Mouse (Mus musculus): ENCODE measurements around the gene Tcea3. TPM values are rescaled to one million over a fixed set of nuclear protein-coding genes. Genes with fewer than 3 reads are reported as not detected.

Gene Tcea3
- total RNA-seq, 2 experiments from 2014 or later: 379 to 395 TPM

DNA sequence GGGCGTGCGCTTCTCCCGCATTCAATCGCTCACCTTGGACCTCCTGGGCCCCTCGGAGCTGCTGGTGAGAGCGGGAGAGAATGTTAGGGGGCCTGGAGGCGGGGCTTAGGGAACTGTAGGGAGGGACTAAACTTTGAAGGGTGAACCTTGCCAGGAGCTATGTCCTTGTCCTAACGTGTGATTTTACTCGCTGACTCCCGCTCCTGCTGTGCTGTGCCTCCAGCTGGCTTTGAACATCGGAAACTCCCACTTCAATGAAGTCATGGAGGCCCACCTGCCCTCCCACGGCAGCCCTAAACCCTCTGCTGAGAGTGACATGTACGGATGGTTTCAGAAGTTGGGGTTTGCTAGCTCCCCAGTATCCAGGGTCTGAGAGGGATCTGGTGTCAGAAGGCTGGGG, 8.9 kb upstream of the Tcea3 start:
- DNase-seq (ENCODE audit: low spot score): no peak

DNA sequence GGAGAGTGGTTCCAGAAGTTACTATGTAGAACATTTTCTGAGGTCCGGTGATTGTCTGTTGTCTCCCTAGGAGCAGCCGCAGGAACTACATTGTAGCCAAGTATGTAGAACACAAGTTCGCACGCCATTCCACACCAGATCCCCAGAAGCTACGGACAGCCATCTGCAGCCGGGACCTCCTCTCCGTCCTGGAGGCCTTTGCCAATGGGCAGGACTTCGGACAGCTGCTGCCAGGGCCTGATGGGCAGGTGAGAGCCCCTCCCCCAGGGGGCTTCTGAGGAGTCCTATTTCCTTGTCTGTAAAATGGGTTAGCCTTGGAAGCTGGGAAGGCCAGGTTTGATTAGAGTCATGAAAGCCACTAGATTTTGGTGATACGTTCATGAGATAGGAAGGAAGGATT, 8.4 kb upstream of the Tcea3 start:
- DNase-seq (ENCODE audit: low spot score): no peak

DNA sequence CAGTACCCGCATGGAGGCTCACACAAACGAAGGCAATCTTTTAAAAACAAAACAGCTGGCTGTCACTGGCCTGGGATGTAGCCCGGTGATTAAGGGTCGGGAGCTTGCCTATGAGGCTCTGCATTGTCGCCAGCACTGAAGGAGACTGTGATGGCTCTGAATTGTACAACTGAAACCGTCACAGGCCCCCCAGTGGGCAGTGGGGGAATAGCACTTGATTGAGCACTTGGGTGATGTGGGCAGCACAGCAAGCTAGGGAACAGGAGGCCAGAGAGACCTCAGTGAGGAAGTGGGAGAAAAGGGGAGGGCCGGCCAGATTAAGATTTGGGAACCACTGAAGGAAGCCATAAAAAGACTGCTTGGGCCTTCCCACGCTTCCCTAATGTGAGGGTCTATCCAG, 7.9 kb upstream of the Tcea3 start:
- DNase-seq (ENCODE audit: low spot score): peak; percentile 88

DNA sequence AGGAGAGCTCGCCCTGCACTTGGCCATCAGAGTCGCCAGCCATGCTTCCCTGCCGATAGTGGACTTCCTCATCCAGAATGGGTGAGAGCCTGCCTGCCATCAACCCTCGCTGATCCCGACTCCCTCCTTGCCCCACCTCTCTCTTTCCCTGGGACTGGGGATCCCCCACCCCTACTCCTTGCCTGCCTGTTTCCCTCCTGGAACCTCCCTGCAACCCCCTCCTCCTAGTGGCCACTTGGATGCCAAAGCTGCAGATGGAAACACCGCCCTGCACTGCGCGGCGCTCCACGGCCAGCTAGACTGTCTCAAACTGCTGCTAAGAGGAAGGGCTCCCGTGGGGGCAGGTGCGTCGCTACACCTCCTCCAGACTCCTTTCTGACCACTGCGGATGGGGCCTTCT, 7.4 kb upstream of the Tcea3 start:
- no peak for DNase-seq (ENCODE audit: low spot score)

DNA sequence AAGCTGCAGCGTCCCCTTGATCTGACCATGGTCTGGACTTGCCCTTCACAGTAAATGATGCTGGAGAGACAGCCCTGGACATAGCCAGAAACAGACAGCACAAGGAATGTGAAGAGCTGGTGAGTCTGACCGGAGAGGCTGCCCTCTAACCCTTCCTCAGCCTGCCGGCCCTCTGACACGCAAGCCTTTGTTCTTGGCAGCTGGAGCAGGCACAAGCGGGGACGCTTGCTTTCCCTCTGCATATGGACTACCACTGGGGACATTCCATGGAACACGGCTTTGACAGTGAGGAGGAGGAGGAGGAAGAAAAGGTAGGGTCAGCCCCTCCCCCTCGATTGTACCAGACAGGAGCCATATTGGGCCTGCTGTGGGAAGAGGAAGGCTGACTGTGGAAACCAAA, 6.6 kb upstream of the Tcea3 start:
- no peak for DNase-seq (ENCODE audit: low spot score)

DNA sequence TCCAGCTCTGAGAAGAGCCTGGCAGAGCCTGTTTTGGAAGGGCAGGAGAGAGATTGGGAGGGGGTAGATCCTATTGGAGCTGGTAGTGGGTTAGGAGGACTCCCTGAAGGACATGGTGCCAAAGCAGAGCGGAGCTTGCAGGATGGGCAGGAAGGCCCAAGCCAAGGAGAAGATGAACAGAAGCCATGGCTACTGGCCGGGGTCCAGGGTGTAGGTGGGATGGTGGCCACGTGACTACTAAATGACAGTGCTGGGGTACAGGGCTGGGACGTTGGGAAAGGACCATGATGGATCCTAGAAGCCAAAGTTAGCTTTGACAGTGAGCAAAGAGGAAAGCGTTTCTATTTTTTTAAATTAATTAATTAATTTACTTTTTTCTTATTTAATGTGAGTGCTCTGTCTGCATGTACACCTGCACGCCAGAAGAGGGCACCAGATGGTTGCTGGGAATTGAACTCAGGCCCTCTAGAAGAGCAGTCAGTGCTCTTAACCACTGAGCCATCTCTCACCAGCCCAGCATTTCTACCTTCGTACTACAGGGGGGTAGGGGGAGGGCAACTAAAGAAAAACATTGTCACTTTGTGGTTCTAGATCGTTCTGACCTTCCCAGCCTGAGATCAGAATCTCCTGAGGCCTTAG, 5.3 kb upstream of the Tcea3 start:
- DNase-seq (ENCODE audit: low spot score): no peak

DNA sequence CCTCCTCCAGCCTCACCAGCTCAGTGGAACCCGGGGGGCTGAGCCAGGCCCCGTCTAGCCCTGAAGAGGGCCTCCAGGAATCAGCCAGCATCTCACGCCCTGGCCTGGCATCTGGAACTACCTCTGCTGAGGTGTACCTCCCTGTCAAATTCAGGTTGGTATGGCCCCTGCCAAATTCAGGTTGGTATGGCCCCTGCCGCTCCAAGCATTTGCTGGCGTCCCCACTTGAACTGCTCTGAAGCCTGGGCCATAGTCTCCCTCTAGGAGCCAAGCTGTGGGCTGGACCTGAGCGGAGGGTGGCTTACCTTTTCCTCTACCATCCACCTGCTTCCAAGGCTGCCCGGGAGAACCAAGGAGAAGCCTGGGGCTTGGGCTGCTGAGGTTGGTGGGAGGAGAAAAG, 4.8 kb upstream of the Tcea3 start:
- no peak for DNase-seq (ENCODE audit: low spot score)

DNA sequence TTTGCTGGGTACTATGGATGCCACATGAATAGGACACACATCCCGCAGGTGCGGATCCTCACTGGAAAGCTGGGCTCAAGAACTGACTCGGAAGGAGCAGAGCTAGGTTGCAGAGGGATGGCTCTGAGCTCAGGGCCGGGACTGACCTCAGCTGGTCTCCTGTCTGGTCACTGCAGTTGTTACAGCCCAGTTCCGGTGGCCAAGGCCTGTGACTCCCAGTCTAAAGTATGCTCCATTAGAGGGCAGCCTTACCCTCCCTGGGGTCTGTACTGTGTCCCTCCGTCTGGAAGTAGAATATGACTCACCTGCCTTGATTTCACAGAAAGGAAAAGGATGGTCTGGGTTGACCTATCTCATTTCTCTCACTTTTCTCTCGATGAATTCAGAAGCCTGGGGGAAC, 3.3 kb upstream of the Tcea3 start:
- DNase-seq (ENCODE audit: low spot score): no peak

DNA sequence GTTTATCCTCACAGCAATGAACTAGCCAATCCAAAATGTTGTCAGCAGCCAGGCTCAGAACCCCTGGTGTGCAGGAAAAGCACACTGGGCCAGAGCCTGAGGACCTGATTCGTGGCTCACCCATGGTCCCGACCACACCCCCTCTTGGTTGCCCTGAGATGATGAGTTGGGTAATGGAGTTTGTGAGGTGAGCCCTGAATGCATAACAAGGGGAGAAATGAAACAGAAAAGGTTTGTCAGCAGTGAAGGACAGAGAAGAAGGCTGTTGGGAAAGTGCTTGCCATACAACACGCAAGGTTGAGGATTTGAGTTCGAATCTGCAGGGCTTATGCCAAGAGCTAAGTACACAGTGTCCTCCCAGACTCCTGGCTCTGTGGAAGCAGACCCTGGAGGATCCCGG, 1.8 kb upstream of the Tcea3 start:
- no peak for DNase-seq (ENCODE audit: low spot score)

DNA sequence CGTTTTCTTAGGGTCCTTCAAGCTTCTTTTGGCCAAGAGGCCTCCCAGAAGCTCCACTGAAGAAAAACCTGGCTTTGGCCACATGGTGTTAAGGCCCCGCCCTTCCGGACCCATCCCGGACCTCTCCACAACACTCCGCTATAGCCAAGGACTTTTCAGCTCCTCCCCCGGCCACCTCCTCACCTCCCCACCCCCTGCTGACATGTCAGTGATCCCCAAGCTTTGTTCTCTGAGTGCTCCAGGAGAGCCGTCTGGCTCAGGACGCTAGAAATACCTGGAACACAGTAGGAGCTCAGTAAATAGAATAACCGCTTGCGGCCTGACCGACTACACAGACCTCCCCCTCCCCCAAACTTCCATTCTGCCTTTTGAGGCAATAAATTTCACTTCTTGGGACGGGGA, 960 bp upstream of the Tcea3 start:
- no peak for DNase-seq (ENCODE audit: low spot score)

DNA sequence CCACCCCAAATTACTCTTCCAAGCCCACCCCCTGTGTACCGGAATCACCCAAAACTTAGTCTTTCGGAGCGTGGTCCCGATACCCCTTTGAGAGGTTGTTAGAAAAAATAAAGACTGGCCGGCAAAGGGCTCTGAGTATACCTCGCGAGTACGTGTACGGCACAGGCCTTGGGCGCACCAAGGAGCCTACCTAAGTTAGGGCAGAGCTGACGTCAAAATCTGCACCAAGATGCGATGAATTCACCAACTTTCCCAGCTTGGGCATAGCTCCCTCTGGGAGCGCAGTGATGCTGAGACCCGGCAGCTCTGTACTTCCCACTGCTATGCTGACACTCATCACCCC, 172 bp upstream of the Tcea3 start:
- DNase-seq (ENCODE audit: low spot score): no peak

DNA sequence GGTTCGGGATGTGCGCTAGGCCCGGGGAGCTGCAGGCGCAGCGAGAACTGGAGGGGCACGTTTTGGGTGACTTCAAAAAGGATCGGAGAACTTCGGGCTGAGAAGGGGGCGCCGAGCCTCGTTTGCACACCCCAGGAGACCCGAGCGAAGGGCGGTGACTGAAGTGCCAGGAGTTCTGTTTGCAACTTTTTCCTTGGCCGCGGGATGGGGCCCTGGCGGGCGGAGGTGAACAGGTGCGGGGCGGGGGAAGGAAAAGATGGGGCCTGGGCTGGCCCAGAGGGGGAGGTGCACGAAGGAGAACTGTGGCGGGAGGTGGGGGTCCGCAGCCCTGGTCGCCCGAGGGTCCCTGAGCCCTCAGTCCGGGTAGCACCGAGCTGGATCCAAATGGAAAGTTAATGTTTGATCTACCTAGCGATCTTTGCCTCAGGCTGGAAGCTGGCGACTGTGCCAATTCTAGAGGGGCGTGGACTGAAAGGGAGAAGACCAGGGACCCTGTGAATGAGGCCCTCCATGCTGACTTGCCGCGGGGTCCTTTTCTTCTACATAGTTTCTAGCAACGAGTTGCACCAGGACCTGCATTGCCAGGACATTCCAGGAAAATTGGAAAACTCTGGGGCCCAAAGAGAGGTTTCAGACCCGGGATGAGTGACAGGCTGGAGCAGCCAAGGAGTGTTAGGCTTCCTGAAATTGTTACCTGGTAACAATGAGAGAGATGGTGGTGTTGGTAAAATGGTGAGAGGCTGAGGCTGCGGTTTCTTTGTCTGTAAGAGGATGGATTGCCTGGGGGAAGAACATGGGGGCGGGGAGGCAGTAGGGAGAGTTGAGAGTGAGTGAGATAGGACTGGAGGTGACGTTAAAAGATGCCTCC, 1.2 kb downstream of the Tcea3 start:
- DNase-seq (ENCODE audit: low spot score): peak; percentile 75

DNA sequence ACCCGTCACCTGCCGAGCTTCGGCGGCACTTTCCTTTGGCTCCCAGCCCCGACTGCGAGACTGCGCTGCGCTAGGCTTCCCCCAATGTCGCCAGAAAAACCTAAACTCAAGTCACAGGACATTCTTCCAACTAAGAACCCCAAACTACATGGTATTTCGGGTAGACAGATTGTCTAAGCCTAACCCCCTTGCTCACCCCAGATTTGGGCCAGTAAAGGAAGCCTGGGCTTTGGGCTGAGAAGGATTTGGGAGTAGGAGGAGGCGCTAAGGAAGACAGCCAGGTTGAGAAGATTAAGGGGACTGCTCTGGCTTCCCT, 1.8 kb downstream of the Tcea3 start:
- DNase-seq (ENCODE audit: low spot score): no peak

DNA sequence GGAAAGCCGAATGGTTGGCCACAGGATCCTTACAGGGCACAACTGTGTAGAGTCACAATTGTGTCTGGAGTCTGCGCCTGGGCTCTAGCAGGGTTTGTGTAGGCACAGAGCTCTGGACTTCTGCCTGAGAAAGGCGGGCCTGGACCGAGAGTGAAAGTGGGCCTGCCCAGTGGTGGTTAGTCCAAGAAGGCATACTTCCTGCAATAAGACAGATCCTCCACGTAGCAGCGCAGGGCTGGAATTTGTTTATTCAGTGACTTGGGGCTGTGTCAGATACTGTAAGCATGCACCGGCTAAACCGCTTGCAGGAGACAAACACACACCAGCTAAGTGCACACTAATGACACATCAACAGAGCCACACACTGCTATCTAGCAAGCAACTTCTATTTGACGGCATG, 2.3 kb downstream of the Tcea3 start:
- peak; percentile 78 for DNase-seq (ENCODE audit: low spot score)

DNA sequence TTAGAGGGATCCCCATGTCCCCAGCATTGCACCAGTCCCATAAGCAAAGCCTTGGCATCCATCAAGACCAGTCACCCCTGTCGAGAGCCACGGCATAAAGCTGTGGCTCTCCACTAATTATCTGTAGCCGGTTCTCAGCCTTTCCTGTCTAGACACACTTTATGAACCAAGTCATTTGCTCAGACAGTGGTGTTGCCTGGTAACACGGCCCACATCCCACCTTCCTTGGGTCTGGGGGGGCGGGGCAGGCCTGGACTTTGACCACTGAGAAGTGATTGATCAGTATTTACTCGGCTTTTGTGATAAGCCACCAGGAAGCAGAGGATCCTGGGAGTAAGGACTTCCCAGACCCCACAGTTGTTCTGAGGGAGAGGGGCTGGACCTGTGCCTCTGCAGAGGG, 8.4 kb downstream of the Tcea3 start:
- no peak for DNase-seq (ENCODE audit: low spot score)

DNA sequence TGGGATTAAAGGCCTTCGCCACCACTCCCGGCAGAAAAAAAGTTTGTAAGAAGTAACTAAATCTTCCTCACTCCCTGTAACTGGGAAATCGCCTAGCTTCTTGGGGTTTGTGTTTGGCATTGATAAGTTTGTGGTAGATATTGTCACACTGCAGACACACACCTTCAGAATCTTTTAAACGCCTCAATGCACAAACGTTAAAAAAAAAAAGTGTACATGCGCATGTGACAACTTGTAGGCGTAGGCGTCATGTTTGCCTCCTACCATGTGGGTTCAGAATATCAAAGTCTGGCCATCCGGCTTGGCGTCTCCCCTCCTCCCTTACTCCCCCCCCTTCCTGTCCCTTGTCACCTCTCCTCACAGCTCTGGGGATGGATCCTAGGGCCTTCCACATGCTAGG, 9.2 kb downstream of the Tcea3 start:
- no peak for DNase-seq (ENCODE audit: low spot score)

DNA sequence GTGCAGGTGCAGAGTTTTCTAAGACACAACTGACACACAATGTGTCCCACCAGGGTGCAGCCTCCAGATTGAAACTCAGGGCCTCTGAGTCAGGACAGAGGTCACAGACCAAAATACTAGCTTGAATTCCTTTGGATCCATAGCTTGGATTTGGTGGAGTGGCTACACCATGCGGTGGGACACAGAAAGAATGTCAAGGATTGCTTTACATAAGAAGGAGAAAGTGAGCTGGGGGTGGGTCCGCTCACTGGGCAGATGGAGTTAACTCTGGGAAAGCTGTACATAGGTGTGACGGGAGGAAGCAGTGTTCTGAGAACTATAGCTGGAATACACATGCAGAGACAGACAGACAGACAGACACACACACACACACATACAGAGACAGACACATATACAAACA, 12.4 kb downstream of the Tcea3 start:
- no peak for DNase-seq (ENCODE audit: low spot score)

DNA sequence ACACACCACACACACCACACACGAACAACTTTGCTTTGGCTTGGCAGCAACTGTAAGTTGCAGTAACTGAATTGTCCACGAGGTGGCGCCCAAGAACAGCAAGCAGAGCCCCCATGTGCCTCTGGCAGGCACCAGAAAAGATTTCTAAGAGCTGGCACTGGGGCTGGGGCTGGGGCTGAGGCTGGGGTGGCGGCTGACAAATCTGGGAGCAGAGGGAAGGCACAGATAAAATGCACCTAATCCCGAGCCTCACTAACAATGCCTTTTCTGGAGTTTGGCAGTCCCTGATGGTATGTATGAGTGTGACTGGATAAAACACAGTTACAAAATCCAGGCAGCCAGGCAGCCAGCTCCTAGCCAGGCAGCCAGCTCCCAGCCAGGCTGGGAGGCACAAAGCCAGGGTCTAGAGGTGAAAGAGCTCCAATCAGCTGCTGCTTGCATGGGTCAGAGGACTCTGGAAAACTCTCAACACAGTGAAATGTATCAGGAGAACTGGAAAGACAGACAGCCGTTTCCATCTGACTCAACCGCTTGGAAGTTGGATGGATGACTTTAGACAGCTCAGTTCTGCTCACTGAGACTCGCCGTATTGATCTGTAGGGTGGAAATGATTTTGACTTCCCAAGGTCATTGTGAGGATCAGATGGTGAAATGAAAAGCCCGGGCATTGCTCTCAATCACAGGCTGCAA, 13.1 kb downstream of the Tcea3 start:
- peak; percentile 87 for DNase-seq (ENCODE audit: low spot score)

DNA sequence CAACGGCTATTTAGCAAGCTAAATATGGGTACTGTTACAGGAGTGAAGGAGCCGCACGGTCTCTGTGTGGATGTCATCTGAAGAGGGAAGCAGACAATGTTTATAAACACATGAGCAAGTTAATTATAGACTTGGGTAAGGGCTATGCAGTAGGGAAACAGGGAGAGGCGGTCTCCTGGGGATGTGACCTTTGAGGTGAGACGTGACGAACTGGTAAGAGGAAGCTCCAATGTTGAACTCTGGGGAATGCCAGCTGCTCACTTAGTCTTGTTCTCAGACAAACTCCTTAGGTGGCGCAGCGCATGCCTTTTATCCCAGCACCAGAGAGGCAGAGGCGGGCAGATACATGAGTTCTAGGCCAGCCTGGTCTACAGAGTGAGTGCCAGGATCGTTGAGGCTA, 14.4 kb downstream of the Tcea3 start:
- DNase-seq (ENCODE audit: low spot score): peak; percentile 69

DNA sequence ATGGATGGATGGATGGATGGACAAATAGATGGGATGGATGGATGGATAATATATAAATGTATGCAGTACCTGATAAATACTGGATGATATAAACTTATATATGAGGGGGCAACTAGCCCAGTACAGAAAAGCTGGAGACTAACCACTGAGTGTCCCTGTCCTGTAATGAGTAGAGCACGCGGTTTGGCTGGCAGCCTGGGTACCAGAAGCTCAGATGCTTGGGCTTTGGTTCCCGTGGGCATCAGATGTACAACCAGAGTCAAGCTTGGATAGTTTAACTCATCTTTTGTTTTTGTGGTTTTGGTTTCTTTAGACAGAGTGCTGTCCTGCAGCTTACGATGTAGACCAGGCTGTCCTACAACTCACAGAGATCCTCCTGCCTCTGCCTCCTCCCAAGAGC, 16.0 kb downstream of the Tcea3 start:
- no peak for DNase-seq (ENCODE audit: low spot score)

DNA sequence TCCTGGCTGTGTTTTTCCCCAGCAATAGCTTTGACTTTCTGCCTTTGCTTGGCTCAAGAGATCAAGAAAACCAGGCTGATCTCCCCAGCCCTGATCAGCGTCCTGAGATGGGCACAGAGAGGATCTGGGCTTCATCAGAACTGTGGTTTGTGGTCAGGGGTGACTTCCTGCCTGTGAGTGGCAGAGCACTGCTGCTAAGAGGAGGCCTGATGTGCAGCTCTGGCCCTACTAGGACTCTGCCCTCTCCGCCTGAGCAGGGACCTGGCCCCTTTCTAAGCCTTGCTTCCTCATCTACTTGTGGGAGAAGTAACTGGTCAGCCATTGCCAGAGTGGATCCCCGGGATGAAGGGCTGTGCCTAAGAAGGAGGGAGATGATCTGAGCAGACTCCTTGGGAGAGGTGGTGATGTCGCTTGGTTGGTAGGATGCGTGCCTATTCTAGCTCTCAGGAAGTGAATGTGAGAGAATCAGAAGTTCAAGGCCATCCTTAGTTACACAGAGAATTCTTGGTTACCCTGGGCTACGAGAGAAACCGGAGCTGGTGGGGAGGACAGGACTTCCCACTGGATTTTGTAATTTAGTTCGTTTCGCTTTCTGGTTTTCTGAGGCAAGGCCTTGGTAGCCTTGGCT, 19.3 kb downstream of the Tcea3 start:
- DNase-seq (ENCODE audit: low spot score): no peak

DNA sequence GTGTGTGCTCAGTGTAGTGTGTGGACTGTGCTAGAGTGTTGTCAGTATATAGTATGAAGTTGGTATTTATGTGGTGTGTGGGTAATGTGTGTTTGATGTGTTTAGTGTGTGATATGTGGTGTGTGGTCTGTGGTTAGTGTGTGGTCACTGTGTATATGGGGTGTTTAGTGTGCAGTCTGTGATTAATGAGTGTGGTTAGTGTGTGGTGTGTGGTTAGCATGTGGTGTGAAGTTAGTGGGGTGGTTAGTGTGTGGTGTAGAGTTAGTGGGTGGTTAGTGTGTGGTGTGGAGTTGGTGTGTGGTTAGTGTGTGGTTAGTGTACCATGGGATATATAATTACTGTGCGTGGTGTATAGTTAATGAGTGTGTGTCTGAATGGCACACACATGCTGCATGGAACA, 21.4 kb downstream of the Tcea3 start:
- DNase-seq (ENCODE audit: low spot score): no peak

DNA sequence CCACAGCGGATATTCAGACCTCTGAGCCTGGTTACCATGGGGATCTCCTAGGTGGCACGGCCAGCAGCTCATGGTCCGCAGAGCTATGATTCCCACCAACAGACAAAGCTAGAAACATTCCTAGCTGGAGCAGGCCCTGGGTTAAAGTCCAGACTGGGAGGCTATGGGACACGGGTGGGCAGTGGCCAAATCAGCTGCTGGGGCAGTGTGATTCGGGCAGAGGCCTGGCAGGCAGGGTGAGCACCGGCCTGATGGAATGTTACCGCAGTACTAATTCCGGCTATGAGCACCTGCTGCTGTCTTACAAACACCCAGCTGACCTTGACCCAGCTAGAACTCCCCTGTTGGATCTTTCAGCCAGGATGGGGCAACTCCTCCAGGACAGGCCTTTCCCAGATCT, 23.1 kb downstream of the Tcea3 start:
- peak; percentile 60 for DNase-seq (ENCODE audit: low spot score)

Data from gastrocnemius, adult 18-20 months (tissue).